In the genomic region with DNA sequence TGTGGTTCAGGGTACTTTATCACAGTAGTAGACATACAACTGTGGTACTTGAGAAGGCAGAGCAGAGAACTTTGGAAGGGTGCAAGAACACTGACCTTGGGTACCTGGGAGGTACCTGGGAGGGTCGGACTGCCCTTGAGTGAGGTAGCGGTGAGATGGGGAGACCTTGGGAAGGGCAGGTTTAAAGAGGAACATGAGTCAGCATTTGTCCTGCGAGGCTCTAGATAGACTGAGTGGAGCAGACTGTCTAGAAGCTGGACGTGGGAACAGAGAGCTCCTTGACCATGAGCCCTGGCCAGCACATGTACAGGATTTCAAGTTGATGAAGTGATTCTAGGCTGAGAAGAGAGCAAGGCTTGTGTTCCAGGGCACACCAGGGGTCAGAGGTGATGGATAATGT, we compare ENCODE assay signal across 44 mouse cellular contexts. TPM values are rescaled to one million over a fixed set of nuclear protein-coding genes. Genes with fewer than 3 reads are reported as not detected.
"Had no signal": no experiment of that assay in that cellular context is flagged by ENCODE, and none has a peak within 500 bp of the region (broad histone marks: within the 10 kb centered on the region; RNA-seq: fewer than 3 reads in every experiment).

No protein-coding gene starts in this region.

- H3K4me1 ChIP-seq: hindbrain, embryonic 12.5 days; hindbrain, embryonic 15.5 days; intestine, embryonic 15.5 days had no signal

- ATAC-seq: hindbrain, embryonic 16.5 days; hindbrain, postnatal 0 days; inflammation-experienced regulatory T-cells, adult 6 months; intestine, embryonic 15.5 days; intestine, embryonic 16.5 days; intestine, postnatal 0 days had no signal

- DNase-seq: heart, postnatal 10 days; heart, postnatal 14 days; heart, postnatal 36 days; heart, postnatal 4 days; kidney, adult 11 months; kidney, adult 18-20 months; kidney, adult 2 months; kidney, adult 8-10 months; kidney, adult 9 months; kidney, postnatal 10 days; kidney, postnatal 14 days; kidney, postnatal 25 days; kidney, postnatal 36 days; kidney, postnatal 4 days; layer of hippocampus, postnatal 36 days had no signal

- H3K36me3 ChIP-seq: heart, embryonic 12.5 days; heart, embryonic 13.5 days; heart, embryonic 15.5 days; hindbrain, embryonic 10.5 days; hindbrain, embryonic 12.5 days; hindbrain, embryonic 13.5 days; hindbrain, embryonic 15.5 days; intestine, embryonic 15.5 days; kidney, embryonic 15.5 days had no signal

- H3K4me2 ChIP-seq: heart, embryonic 11.5 days; heart, embryonic 12.5 days; heart, embryonic 13.5 days; heart, embryonic 15.5 days; hindbrain, embryonic 12.5 days; hindbrain, embryonic 13.5 days; hindbrain, embryonic 14.5 days; hindbrain, embryonic 15.5 days; intestine, embryonic 15.5 days; kidney, embryonic 15.5 days had no signal

- H3K27me3 ChIP-seq: heart, embryonic 12.5 days; heart, embryonic 13.5 days; heart, embryonic 15.5 days; hindbrain, embryonic 12.5 days; hindbrain, embryonic 13.5 days; hindbrain, embryonic 15.5 days; intestine, embryonic 15.5 days; kidney, embryonic 15.5 days had no signal

- H3K9ac ChIP-seq: heart, embryonic 12.5 days; heart, embryonic 13.5 days; heart, embryonic 15.5 days; hindbrain, embryonic 12.5 days; hindbrain, embryonic 13.5 days; hindbrain, embryonic 14.5 days; hindbrain, embryonic 15.5 days; intestine, embryonic 15.5 days; kidney, embryonic 15.5 days had no signal

- H3K9me3 ChIP-seq: heart, embryonic 13.5 days; heart, embryonic 15.5 days; hindbrain, embryonic 10.5 days; hindbrain, embryonic 12.5 days; hindbrain, embryonic 13.5 days; hindbrain, embryonic 15.5 days; intestine, embryonic 15.5 days; kidney, embryonic 15.5 days had no signal

- H3K27ac ChIP-seq: heart, embryonic 13.5 days; heart, embryonic 15.5 days; hindbrain, embryonic 10.5 days; hindbrain, embryonic 12.5 days; hindbrain, embryonic 13.5 days; hindbrain, embryonic 14.5 days; hindbrain, embryonic 15.5 days; hindbrain, postnatal 0 days; intestine, embryonic 15.5 days; kidney, embryonic 15.5 days; kidney, postnatal 0 days; layer of hippocampus, adult 2 months; left cerebral cortex, adult 2 months had no signal

- H3K4me3 ChIP-seq: heart, embryonic 12.5 days; heart, embryonic 13.5 days; heart, embryonic 15.5 days; hindbrain, embryonic 10.5 days; hindbrain, embryonic 12.5 days; hindbrain, embryonic 13.5 days; hindbrain, embryonic 15.5 days; intestine, embryonic 15.5 days; kidney, embryonic 15.5 days; layer of hippocampus, adult 2 months; left cerebral cortex, adult 2 months had no signal

RNA-seq across cellular contexts. Expression of gene Cxcr5, which starts 19.3 kb away (rescaled TPM):
- total RNA-seq: hindbrain, postnatal 0 days; layer of hippocampus, adult 18-20 months; layer of hippocampus, adult 2 months; layer of hippocampus, adult 8-10 months; layer of hippocampus, postnatal 10 days; layer of hippocampus, postnatal 14 days; layer of hippocampus, postnatal 25 days; layer of hippocampus, postnatal 36 days; left cerebral cortex, adult 18-20 months; left cerebral cortex, adult 2 months; left cerebral cortex, adult 8-10 months had no signal
- polyA plus RNA-seq: heart, embryonic 12.5 days; heart, embryonic 13.5 days; heart, embryonic 14.5 days; heart, postnatal 0 days; hindbrain, embryonic 10.5 days; hindbrain, embryonic 12.5 days; hindbrain, embryonic 14.5 days; hindbrain, embryonic 15.5 days; hindbrain, embryonic 16.5 days; hindbrain, postnatal 0 days; kidney, embryonic 14.5 days; kidney, embryonic 15.5 days; kidney, postnatal 0 days had no signal
